Mouse (Mus musculus): ENCODE results near the gene Olfr117. TPM values are rescaled to one million over a fixed set of nuclear protein-coding genes. Genes with fewer than 3 reads are reported as not detected.
"Not testable (repeated sequence)": the region's sequence is repeated elsewhere in the genome, so short reads cannot be mapped to it uniquely, and the experiment has no call there.

The Olfr117 gene
- polyA plus RNA-seq (2015; fragmentation: Nextera tagmentation; extraction: Ambion mirVana) = not detected in 2 replicates

DNA sequence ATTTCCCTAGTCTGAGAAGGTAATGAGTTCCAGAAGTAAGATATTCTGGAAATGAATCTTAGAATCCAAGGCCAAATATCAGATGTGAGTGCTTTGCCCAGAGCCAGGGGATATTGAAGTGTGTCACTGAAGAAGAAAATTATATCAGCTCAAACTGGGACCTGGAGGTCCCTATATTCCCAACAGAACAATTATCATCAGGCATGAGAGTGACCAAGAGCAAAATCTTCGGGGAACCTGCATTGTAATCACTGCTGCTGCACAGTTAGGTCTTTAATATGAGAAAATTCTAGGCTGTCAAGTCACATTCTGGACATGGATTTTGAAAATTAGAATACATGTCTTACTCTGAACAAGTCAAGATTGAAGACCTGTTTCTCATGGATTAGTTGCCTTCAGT lies at the start of gene Olfr117:
Olfr117 (minus strand) TSS at position 101 of the 400 bp plus-strand sequence.
- Histone ChIP-seq H3K27ac (no peak within 1 kb of the TSS), H3K27me3 (ENCODE audit: insufficient read depth, low read length) (no peaks in the 10 kb centered on the region), H3K4me3 (replicated peaks; ENCODE audit: low read depth, low read length) (no peak within 1 kb of the TSS), H3K36me3 (ENCODE audit: insufficient read depth, low read length) (no peaks in the 10 kb centered on the region), H3K4me2 (ENCODE audit: low read length) (no peak within 1 kb of the TSS), H3K9me3 (replicated peaks; ENCODE audit: low read length) (no peaks in the 10 kb centered on the region), H3K4me1 (replicated peaks; ENCODE audit: insufficient read depth, low read length) (no peaks in the 10 kb centered on the region), H3K9ac (ENCODE audit: low read depth, low read length) (no peak within 1 kb of the TSS)
- ATAC-seq (replicated peaks; ENCODE audit: low FRiP score, low read depth) (no peak), DNase-seq (ENCODE audit: low spot score) (no peak)
- 57% methylated on average over 1 of the region's 1 CpGs for WGBS
- TF ChIP-seq CTCF (IDR thresholded peaks at IDR 0.05; ENCODE audit: low read depth) = no peak

DNA sequence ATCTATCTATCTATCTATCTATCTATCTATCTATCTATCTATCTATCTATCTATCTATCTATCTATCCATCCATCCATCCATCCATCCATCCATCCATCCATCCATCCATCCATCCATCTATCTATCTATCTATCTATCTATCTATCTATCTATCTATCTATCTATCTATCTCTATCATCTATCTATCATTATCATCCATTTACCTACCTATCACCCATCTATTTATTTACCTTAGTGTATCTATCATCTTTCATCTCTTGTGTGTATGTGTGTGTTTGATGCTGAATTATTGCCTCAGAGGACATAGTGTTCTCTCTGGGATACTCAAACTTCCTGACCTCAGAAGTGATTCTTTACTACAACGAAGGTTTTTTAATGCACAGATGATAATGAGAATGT lies 32.7 kb upstream of the Olfr117 start, which contains the start of gene Olfr119:
Olfr119 (plus strand) TSS at position 301 of the 400 bp plus-strand sequence.
- not testable (repeated sequence) for H3K36me3 ChIP-seq (ENCODE audit: insufficient read depth, low read length); H3K4me1 ChIP-seq (replicated peaks; ENCODE audit: insufficient read depth, low read length); H3K4me2 ChIP-seq (ENCODE audit: low read length); H3K27me3 ChIP-seq (ENCODE audit: insufficient read depth, low read length); DNase-seq (ENCODE audit: low spot score); H3K9me3 ChIP-seq (replicated peaks; ENCODE audit: low read length); H3K27ac ChIP-seq; H3K9ac ChIP-seq (ENCODE audit: low read depth, low read length); H3K4me3 ChIP-seq (replicated peaks; ENCODE audit: low read depth, low read length); ATAC-seq (replicated peaks; ENCODE audit: low FRiP score, low read depth)
- 54% methylated on average over 1 of the region's 1 CpGs for WGBS

DNA sequence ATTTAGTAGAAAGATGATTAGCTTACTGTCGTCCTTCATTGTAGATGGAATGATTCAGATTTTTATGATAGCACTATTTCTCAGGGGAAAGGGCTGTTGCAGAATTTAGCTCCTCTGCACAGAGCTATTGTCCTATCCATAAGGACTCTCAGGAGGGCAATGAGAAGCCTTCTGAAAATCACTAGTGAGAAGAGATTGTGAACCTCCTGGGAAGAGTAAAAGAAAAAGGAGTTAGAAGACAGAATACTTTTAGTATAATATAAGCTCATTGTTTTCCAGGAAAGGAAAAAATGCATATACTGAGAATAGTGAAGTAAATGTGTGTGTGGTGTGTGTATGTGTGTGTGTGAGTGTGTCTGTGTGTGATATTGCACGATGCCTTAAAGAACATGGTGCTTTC lies 3.1 kb upstream of the Olfr117 start, which contains the start of gene Olfr118:
Olfr118 (plus strand) TSS at position 301 of the 400 bp plus-strand sequence.
- no peaks in the 10 kb centered on the region for H3K9me3 ChIP-seq (replicated peaks; ENCODE audit: low read length)
- WGBS = 65% methylated on average over 2 of the region's 2 CpGs
- H3K36me3 ChIP-seq (ENCODE audit: insufficient read depth, low read length) = no peaks in the 10 kb centered on the region
- TF ChIP-seq CTCF (IDR thresholded peaks at IDR 0.05; ENCODE audit: low read depth) = no peak
- no peak within 1 kb of the TSS for H3K27ac ChIP-seq
- H3K4me3 ChIP-seq (replicated peaks; ENCODE audit: low read depth, low read length) = no peak within 1 kb of the TSS
- no peak within 1 kb of the TSS for H3K9ac ChIP-seq (ENCODE audit: low read depth, low read length)
- no peak within 1 kb of the TSS for H3K4me2 ChIP-seq (ENCODE audit: low read length)
- no peak for ATAC-seq (replicated peaks; ENCODE audit: low FRiP score, low read depth)
- no peaks in the 10 kb centered on the region for H3K27me3 ChIP-seq (ENCODE audit: insufficient read depth, low read length)
- no peaks in the 10 kb centered on the region for H3K4me1 ChIP-seq (replicated peaks; ENCODE audit: insufficient read depth, low read length)
- no peak for DNase-seq (ENCODE audit: low spot score)

DNA sequence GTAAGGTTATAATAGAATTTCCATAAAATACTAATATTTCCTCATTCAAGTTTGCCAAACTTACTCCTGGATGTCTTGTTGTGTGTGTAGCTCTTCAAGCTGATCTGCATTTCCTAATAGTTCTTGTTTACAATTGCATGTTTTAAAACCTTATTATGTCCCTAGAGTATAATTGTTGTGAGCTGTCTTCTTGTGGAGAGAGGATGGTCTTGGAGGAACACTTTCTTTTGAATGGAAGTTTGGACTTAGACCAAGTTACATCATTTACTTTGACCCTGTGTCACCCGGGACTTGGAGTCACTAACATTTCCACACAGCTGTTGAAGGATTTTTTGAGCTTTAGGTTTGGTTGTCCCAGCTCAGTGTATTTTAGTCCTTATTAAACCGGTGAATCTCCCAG lies 36.6 kb downstream of the Olfr117 start, which contains the start of the genes Olfr115 and Olfr116:
Olfr115 (minus strand) TSS at position 101 of the 400 bp plus-strand sequence.
Olfr116 (minus strand) TSS at position 191 of the 400 bp plus-strand sequence.
- Histone ChIP-seq H3K27me3 (ENCODE audit: insufficient read depth, low read length) (no peaks in the 10 kb centered on the region), H3K4me1 (replicated peaks; ENCODE audit: insufficient read depth, low read length) (no peaks in the 10 kb centered on the region), H3K9ac (ENCODE audit: low read depth, low read length) (no peak within 1 kb of the TSS), H3K4me2 (ENCODE audit: low read length) (no peak within 1 kb of the TSS), H3K9me3 (replicated peaks; ENCODE audit: low read length) (no peaks in the 10 kb centered on the region), H3K4me3 (replicated peaks; ENCODE audit: low read depth, low read length) (no peak within 1 kb of the TSS), H3K36me3 (ENCODE audit: insufficient read depth, low read length) (no peaks in the 10 kb centered on the region), H3K27ac (no peak within 1 kb of the TSS)
- WGBS = 76% methylated on average over 2 of the region's 2 CpGs
- no peak for ATAC-seq (replicated peaks; ENCODE audit: low FRiP score, low read depth)
- no peak for DNase-seq (ENCODE audit: low spot score)
- no peak for TF ChIP-seq CTCF (IDR thresholded peaks at IDR 0.05; ENCODE audit: low read depth)

Other genes with a start within 250 kb of the Olfr117 start
- gene Olfr108, start 218.3 kb downstream of the Olfr117 start, polyA plus RNA-seq (2015; fragmentation: Nextera tagmentation; extraction: Ambion mirVana) = not detected in 2 replicates
- not detected in 2 replicates for gene Olfr109, start 204.9 kb downstream of the Olfr117 start, polyA plus RNA-seq (2015; fragmentation: Nextera tagmentation; extraction: Ambion mirVana)
- gene H2-M2, start 180.2 kb downstream of the Olfr117 start, polyA plus RNA-seq (2015; fragmentation: Nextera tagmentation; extraction: Ambion mirVana) = not detected in 2 replicates
- not detected in 2 replicates for gene Olfr110, start 171.3 kb downstream of the Olfr117 start, polyA plus RNA-seq (2015; fragmentation: Nextera tagmentation; extraction: Ambion mirVana)
- not detected in 2 replicates for gene Olfr111, start 155.8 kb downstream of the Olfr117 start, polyA plus RNA-seq (2015; fragmentation: Nextera tagmentation; extraction: Ambion mirVana)
- gene Olfr112, start 94.3 kb downstream of the Olfr117 start, polyA plus RNA-seq (2015; fragmentation: Nextera tagmentation; extraction: Ambion mirVana) = not detected in 2 replicates
- not detected in 2 replicates for gene Olfr113, start 86.1 kb downstream of the Olfr117 start, polyA plus RNA-seq (2015; fragmentation: Nextera tagmentation; extraction: Ambion mirVana)
- gene Olfr114, start 71.0 kb downstream of the Olfr117 start, polyA plus RNA-seq (2015; fragmentation: Nextera tagmentation; extraction: Ambion mirVana) = not detected in 2 replicates
- not detected in 2 replicates for gene Olfr115, start 36.7 kb downstream of the Olfr117 start, polyA plus RNA-seq (2015; fragmentation: Nextera tagmentation; extraction: Ambion mirVana)
- gene Olfr116, start 36.6 kb downstream of the Olfr117 start, polyA plus RNA-seq (2015; fragmentation: Nextera tagmentation; extraction: Ambion mirVana) = not detected in 2 replicates
- not detected in 2 replicates for gene Olfr118, start 3.2 kb upstream of the Olfr117 start, polyA plus RNA-seq (2015; fragmentation: Nextera tagmentation; extraction: Ambion mirVana)
- not detected in 2 replicates for gene Olfr119, start 32.8 kb upstream of the Olfr117 start, polyA plus RNA-seq (2015; fragmentation: Nextera tagmentation; extraction: Ambion mirVana)
- not detected in 2 replicates for gene Olfr120, start 58.0 kb upstream of the Olfr117 start, polyA plus RNA-seq (2015; fragmentation: Nextera tagmentation; extraction: Ambion mirVana)
- gene Olfr121, start 85.1 kb upstream of the Olfr117 start, polyA plus RNA-seq (2015; fragmentation: Nextera tagmentation; extraction: Ambion mirVana) = not detected in 2 replicates
- not detected in 2 replicates for gene Olfr122, start 104.8 kb upstream of the Olfr117 start, polyA plus RNA-seq (2015; fragmentation: Nextera tagmentation; extraction: Ambion mirVana)
- not detected in 2 replicates for gene Olfr123, start 129.7 kb upstream of the Olfr117 start, polyA plus RNA-seq (2015; fragmentation: Nextera tagmentation; extraction: Ambion mirVana)
- not detected in 2 replicates for gene Olfr124, start 136.1 kb upstream of the Olfr117 start, polyA plus RNA-seq (2015; fragmentation: Nextera tagmentation; extraction: Ambion mirVana)
- not detected in 2 replicates for gene Olfr125, start 169.2 kb upstream of the Olfr117 start, polyA plus RNA-seq (2015; fragmentation: Nextera tagmentation; extraction: Ambion mirVana)
- gene Olfr126, start 183.7 kb upstream of the Olfr117 start, polyA plus RNA-seq (2015; fragmentation: Nextera tagmentation; extraction: Ambion mirVana) = not detected in 2 replicates
- not detected in 2 replicates for gene Olfr127, start 236.7 kb upstream of the Olfr117 start, polyA plus RNA-seq (2015; fragmentation: Nextera tagmentation; extraction: Ambion mirVana)